ENCODE assay signal across 13 mouse cellular contexts in the genomic region with DNA sequence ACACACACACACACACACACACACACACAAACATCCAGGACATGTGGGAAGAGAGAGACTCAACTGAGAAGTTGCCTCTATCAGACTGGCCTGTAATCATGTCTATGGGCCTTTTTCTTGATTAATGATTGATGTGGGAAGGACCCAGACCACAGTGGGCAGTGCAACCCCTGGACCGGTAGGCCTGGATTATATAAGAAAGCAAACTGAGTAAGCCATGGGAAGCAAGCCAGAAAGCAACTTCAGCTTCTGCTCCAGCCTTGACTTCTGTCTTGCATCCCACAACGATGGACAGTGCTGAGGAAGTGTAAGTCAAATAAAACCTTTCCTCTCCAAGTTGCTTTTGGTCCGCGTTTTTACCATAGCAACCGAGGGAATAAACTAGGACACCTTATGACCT.
"Had no signal": no experiment of that assay in that cellular context is flagged by ENCODE, and none has a peak within 500 bp of the region (broad histone marks: within the 10 kb centered on the region; RNA-seq: fewer than 3 reads in every experiment).

No protein-coding gene starts in this region.

- H3K4me2 ChIP-seq: lung, embryonic 14.5 days; midbrain, embryonic 12.5 days; neural tube, embryonic 13.5 days; neural tube, embryonic 15.5 days had no signal

- H3K27ac ChIP-seq: midbrain, embryonic 10.5 days; midbrain, embryonic 12.5 days; neural tube, embryonic 13.5 days; neural tube, embryonic 15.5 days had no signal

- H3K9ac ChIP-seq: lung, embryonic 14.5 days; midbrain, embryonic 12.5 days; neural tube, embryonic 13.5 days; neural tube, embryonic 15.5 days had no signal

- DNase-seq: lung, embryonic 14.5 days; midbrain, embryonic 14.5 days; right cerebral cortex, postnatal 25 days; spleen, adult 18-20 months; thymus, adult 18-20 months; thymus, postnatal 14 days; thymus, postnatal 36 days had no signal

- H3K36me3 ChIP-seq: midbrain, embryonic 10.5 days; midbrain, embryonic 12.5 days; neural tube, embryonic 13.5 days; neural tube, embryonic 15.5 days had no signal

- H3K9me3 ChIP-seq: midbrain, embryonic 10.5 days; midbrain, embryonic 12.5 days; neural tube, embryonic 13.5 days; neural tube, embryonic 15.5 days had no signal

- ATAC-seq: midbrain, embryonic 16.5 days had no signal

- H3K27me3 ChIP-seq: neural tube, embryonic 13.5 days; neural tube, embryonic 15.5 days had no signal

- H3K4me3 ChIP-seq: midbrain, embryonic 10.5 days; midbrain, embryonic 12.5 days; myocyte; neural tube, embryonic 13.5 days; neural tube, embryonic 15.5 days had no signal
